Mouse (Mus musculus) testis, adult 2 months (tissue): ENCODE measurements around the gene Megf6.

Experiments used
- CTCF ChIP-seq: fragments of 200-500 bp; IDR thresholded peaks from 2 replicates; pipeline ENCODE4 v1.5.1; 2012; ENCODE audit warnings: low read depth, mild to moderate bottlenecking, inconsistent platforms, low read length, moderate library complexity; ENCODE audit not compliant: control insufficient read depth, insufficient read depth, insufficient replicate concordance
- POLR2A ChIP-seq: fragments of 200-500 bp; IDR thresholded peaks from 2 replicates; pipeline ENCODE4 v1.6.1; 2012; ENCODE audit warnings: low read depth, mild to moderate bottlenecking, inconsistent platforms, low read length, moderate library complexity; ENCODE audit not compliant: control insufficient read depth

- TF ChIP-seq CTCF (no peak), POLR2A (no peak)
Measured at GRCm38 (mm10) chr4:154156050-154156449, 14.5 kb upstream of the Megf6 start.
